Mouse (Mus musculus): Measurements from ENCODE around the gene Nprl3.
A peak's percentile ranks its signal among the peaks of the same experiment; 100 is the strongest.

Gene Nprl3

GRCm38 (mm10) chr11:32194626-32195025, 72.9 kb downstream of the Nprl3 start:
- no peak for DNase-seq

- no peak for DNase-seq
These were observed 73.4 kb downstream of the Nprl3 start for GRCm38 (mm10) chr11:32194086-32194485.

- DNase-seq, result no peak
These were observed 74.4 kb downstream of the Nprl3 start for GRCm38 (mm10) chr11:32193156-32193555.

GRCm38 (mm10) chr11:32190603-32191110, 76.8 kb downstream of the Nprl3 start:
- DNase-seq, result no peak

GRCm38 (mm10) chr11:32190119-32190518, 77.4 kb downstream of the Nprl3 start:
- no peak for DNase-seq

- no peak for DNase-seq
These were observed 78.1 kb downstream of the Nprl3 start for GRCm38 (mm10) chr11:32189434-32189833.

- DNase-seq, result no peak
These were observed 78.6 kb downstream of the Nprl3 start for GRCm38 (mm10) chr11:32188881-32189280.

- no peak for DNase-seq
These were observed 80.3 kb downstream of the Nprl3 start for GRCm38 (mm10) chr11:32187256-32187655.

- no peak for DNase-seq
These were observed 81.5 kb downstream of the Nprl3 start for GRCm38 (mm10) chr11:32186031-32186430.

GRCm38 (mm10) chr11:32184469-32184868, 83.0 kb downstream of the Nprl3 start:
- no peak for DNase-seq

GRCm38 (mm10) chr11:32181973-32182868, 85.3 kb downstream of the Nprl3 start:
- DNase-seq, result peak; percentile 78

GRCm38 (mm10) chr11:32181246-32181645, 86.3 kb downstream of the Nprl3 start:
- DNase-seq, result no peak

- DNase-seq, result no peak
These were observed 89.0 kb downstream of the Nprl3 start for GRCm38 (mm10) chr11:32178506-32178905.
